In the genomic region with DNA sequence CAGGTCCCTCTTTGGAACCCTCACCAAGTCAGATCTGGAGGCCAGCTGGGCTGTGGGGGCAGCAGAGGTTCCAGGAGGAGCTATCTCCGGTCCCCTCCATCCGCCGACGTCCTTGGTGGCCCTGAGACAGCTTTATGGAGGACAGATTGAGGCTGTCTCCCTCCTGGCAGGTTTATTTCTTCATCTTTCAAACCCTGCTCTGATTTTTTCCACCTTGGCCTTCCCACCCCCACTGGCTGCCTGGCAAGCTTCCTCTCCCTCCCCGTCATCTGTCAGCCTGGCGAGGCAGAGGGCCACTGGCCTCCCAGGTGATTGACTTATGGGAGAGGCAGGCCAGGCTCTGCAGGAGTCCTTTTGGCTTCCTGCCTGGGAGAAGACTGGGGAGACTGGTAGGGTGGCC, we compare ENCODE assay signal across 8 mouse cellular contexts.
DNase-seq lines count a peak whose midpoint lies in the region; ATAC-seq and TF ChIP-seq lines count a peak whose summit lies in the region.

No protein-coding gene starts in this region.

- no peak for DNase-seq in neural tube, embryonic 11.5 days (ENCODE audit: low spot score)
- no peak for DNase-seq in neural tube, embryonic 10.5 days (ENCODE audit: extremely low spot score, low spot score)
- no peak for DNase-seq in forebrain, embryonic 14.5 days (ENCODE audit: low spot score)
- peak; percentile 72 for DNase-seq in kidney, postnatal 0 days (ENCODE audit: low spot score)
- no peak for DNase-seq in spleen, postnatal 10 days (ENCODE audit: low spot score in 2 of 2)
- no peak for DNase-seq in spleen, postnatal 36 days (ENCODE audit: low spot score in 2 of 2)

- H3K9ac ChIP-seq in neural tube, embryonic 11.5 days (ENCODE audit: low read length), result no peak overlapping the region
- no peak overlapping the region for H3K9ac ChIP-seq in forebrain, embryonic 14.5 days (ENCODE audit: low read length)
- no peak overlapping the region for H3K9ac ChIP-seq in kidney, postnatal 0 days (ENCODE audit: low read depth, low read length)
- H3K9ac ChIP-seq in stomach, embryonic 16.5 days (ENCODE audit: low read length), result 0 out of 2 replicates have a peak overlapping the region, but pooled peaks have one; percentile 22

- H3K4me1 ChIP-seq in neural tube, embryonic 11.5 days (ENCODE audit: control insufficient read depth, insufficient read depth, low read length), result peaks cover 39% of the 10 kb centered on the region
- H3K4me1 ChIP-seq in forebrain, embryonic 14.5 days (ENCODE audit: control insufficient read depth, insufficient read depth, low read length), result peaks cover 46% of the 10 kb centered on the region
- H3K4me1 ChIP-seq in kidney, postnatal 0 days (replicated peaks; ENCODE audit: insufficient read depth, low read length), result peaks cover 38% of the 10 kb centered on the region
- H3K4me1 ChIP-seq in stomach, embryonic 16.5 days (ENCODE audit: control insufficient read depth, insufficient read depth, low read length), result peaks cover 31% of the 10 kb centered on the region

- no peaks in the 10 kb centered on the region for H3K9me3 ChIP-seq in neural tube, embryonic 11.5 days (ENCODE audit: control insufficient read depth, low read length)
- H3K9me3 ChIP-seq in forebrain, embryonic 14.5 days (replicated peaks; ENCODE audit: control insufficient read depth, low read length), result no peaks in the 10 kb centered on the region
- no peaks in the 10 kb centered on the region for H3K9me3 ChIP-seq in kidney, postnatal 0 days (replicated peaks; ENCODE audit: low read length)
- H3K9me3 ChIP-seq in stomach, embryonic 16.5 days (replicated peaks; ENCODE audit: control insufficient read depth, low read length), result no peaks in the 10 kb centered on the region

- H3K4me2 ChIP-seq in neural tube, embryonic 11.5 days (ENCODE audit: low read depth), result no peak overlapping the region
- no peak overlapping the region for H3K4me2 ChIP-seq in forebrain, embryonic 14.5 days (ENCODE audit: low read length)
- H3K4me2 ChIP-seq in kidney, postnatal 0 days (ENCODE audit: low read length), result no peak overlapping the region
- no peak overlapping the region for H3K4me2 ChIP-seq in stomach, embryonic 16.5 days (ENCODE audit: low read depth, low read length)

- ATAC-seq in neural tube, embryonic 11.5 days (ENCODE audit: insufficient read depth, low FRiP score, low TSS enrichment), result no peak
- ATAC-seq in forebrain, embryonic 14.5 days, result no peak
- no peak for ATAC-seq in kidney, postnatal 0 days (replicated peaks; ENCODE audit: low FRiP score, low read depth)
- ATAC-seq in stomach, embryonic 16.5 days (ENCODE audit: insufficient read depth, low FRiP score), result no peak
- ATAC-seq in megakaryocyte progenitor cell, adult 5-6 weeks (replicated peaks; ENCODE audit: poor library complexity), result no peak

- 57% methylated on average over 6 of the region's 6 CpGs for WGBS in neural tube, embryonic 11.5 days
- 64% methylated on average over 6 of the region's 6 CpGs for WGBS in forebrain, embryonic 14.5 days
- 29% methylated on average over 6 of the region's 6 CpGs for WGBS in kidney, postnatal 0 days
- 49% methylated on average over 6 of the region's 6 CpGs for WGBS in stomach, embryonic 16.5 days

- no peak for TF ChIP-seq CTCF in kidney, postnatal 0 days (IDR thresholded peaks at IDR 0.05; ENCODE audit: low read depth)

- no peak overlapping the region for H3K4me3 ChIP-seq in neural tube, embryonic 11.5 days (ENCODE audit: low read depth, low read length)
- H3K4me3 ChIP-seq in forebrain, embryonic 14.5 days (ENCODE audit: low read depth, low read length), result no peak overlapping the region
- H3K4me3 ChIP-seq in kidney, postnatal 0 days (replicated peaks; ENCODE audit: low read depth, low read length), result no peak overlapping the region
- H3K4me3 ChIP-seq in stomach, embryonic 16.5 days (replicated peaks; ENCODE audit: low read length), result no peak overlapping the region

- H3K27ac ChIP-seq in neural tube, embryonic 11.5 days (ENCODE audit: low read depth, low read length), result 0 out of 2 replicates have a peak overlapping the region, but pooled peaks have one; percentile 34
- peak overlapping the region; percentile 76 for H3K27ac ChIP-seq in forebrain, embryonic 14.5 days (ENCODE audit: low read depth, low read length)
- H3K27ac ChIP-seq in kidney, postnatal 0 days, result no peak overlapping the region; the same call in 1 of the 2 replicates
- H3K27ac ChIP-seq in stomach, embryonic 16.5 days (ENCODE audit: low read length), result 0 out of 2 replicates have a peak overlapping the region, but pooled peaks have one; percentile 9

- no peaks in the 10 kb centered on the region for H3K27me3 ChIP-seq in neural tube, embryonic 11.5 days (ENCODE audit: control insufficient read depth, insufficient read depth, low read length)
- no peaks in the 10 kb centered on the region for H3K27me3 ChIP-seq in forebrain, embryonic 14.5 days (replicated peaks; ENCODE audit: control insufficient read depth, insufficient read depth, low read length)
- H3K27me3 ChIP-seq in kidney, postnatal 0 days (ENCODE audit: insufficient read depth, low read length), result no peaks in the 10 kb centered on the region
- H3K27me3 ChIP-seq in stomach, embryonic 16.5 days (ENCODE audit: control insufficient read depth, insufficient read depth, low read length), result no peaks in the 10 kb centered on the region

- H3K36me3 ChIP-seq in neural tube, embryonic 11.5 days (ENCODE audit: control insufficient read depth, insufficient read depth, low read length), result peaks cover 4% of the 10 kb centered on the region
- H3K36me3 ChIP-seq in forebrain, embryonic 14.5 days (ENCODE audit: control insufficient read depth, insufficient read depth, low read length), result peaks cover 52% of the 10 kb centered on the region
- H3K36me3 ChIP-seq in kidney, postnatal 0 days (ENCODE audit: insufficient read depth, low read length), result 0 out of 2 replicates have a peak, but pooled peaks cover 17% of the 10 kb centered on the region
- H3K36me3 ChIP-seq in stomach, embryonic 16.5 days (ENCODE audit: control insufficient read depth, insufficient read depth, low read length), result peaks cover 3% of the 10 kb centered on the region; the same call in 1 of the 2 replicates
